Mouse (Mus musculus): Measurements from ENCODE around the gene Krba1.

Krba1 gene

GRCm38 (mm10) chr6:48452151-48452550, 56.8 kb downstream of the Krba1 start:
- DNase-seq (ENCODE audit: low read depth), result no peak

DNA sequence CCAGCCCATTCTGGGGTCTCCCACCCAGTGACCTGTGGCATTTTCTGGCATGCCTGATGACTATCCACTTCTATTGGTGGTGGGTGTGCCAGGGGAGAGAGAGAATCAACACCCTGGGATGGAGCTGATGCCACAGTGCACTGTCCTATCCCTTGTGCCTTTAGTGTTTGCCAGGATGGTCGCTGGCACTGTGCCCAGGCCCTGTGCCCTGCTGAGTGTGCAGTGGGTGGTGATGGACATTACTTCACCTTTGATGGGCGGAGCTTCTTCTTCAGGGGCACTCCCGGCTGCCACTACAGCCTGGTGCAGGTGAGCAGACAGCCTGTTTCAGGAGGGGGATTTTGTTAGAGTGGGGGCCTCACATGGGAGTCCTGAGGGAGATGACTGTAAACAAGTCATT, 57.4 kb downstream of the Krba1 start:
- DNase-seq (ENCODE audit: low read depth), result no peak

DNA sequence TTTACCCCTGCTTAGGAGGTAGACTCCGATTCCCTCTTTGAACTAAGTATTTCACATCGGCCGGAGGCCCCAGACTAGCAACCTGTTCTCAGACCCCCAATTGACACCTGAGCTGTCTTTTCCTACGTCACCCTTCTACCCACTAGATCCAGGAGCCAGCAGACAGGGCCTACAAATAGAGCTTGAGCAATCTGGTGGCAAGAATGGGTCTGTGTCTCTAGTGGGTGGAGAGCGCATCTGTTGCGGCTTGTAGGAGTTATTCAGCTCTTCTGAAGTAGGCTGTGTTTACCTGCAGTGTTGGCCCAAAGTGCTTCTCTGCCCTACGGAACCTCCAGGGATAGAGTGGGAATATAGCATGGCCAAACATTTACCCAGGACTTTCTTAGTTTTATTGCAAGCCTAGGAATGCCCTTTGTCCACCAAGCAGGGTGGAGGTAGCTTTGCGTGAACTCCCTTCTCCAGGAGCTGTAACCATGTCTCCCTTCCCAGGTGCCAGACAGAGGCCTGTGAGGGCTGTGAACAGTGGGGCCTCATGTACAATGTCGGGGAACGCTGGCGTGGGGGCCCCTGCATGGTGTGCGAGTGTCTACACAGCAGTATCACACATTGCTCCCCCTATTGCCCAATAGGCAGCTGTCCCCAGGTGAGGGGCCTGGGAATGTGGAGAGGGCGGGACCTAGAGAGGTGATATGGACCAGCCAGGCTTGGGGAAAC, 69.7 kb downstream of the Krba1 start:
- no peak for DNase-seq (ENCODE audit: low read depth)

DNA sequence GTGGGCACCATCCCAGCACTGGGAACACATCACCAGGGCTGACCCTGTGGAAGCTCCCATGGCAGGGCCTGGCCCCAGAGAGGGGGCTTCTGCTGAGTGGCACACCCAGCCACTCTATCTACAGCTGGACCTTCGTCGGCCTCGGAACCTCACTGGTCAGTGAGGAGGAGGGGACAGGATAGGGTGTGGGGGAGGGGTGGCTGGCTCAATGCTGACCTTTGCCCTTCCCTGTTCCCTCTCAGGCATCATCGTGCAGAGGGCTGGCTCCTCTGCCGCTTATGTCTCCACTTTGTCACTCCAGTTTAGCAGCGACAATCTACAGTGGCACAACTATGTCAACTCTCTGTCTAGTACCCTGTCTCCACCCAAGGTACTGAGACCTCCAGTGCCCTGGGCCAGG, 71.3 kb downstream of the Krba1 start:
- no peak for DNase-seq (ENCODE audit: low read depth)

DNA sequence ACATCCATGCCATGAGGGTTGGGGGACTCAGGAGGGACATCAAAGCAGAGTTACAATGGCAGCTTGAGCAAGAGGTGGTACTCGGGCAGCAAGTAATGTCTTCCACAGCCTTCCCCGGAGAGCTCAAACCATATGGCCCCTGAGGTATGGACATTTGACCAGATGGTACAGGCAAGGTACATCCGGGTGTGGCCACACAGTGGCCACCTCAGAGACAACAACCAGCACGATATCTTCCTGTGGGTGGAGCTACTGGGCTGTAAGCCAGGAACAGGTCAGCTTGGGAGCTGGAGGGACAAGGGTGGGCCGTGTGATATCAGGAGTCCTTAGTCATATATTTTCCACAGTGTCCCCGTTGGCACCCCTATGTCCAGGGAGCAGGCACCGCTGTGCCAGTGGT, 72.1 kb downstream of the Krba1 start:
- no peak for DNase-seq (ENCODE audit: low read depth)
